Mouse (Mus musculus) heart, postnatal 0 days (tissue): Measurements from ENCODE around the gene Lrrc8c.

Experiments used
- CTCF ChIP-seq: IDR thresholded peaks from 2 replicates; pipeline ENCODE4 v1.5.1; 2016; ENCODE audit warnings: antibody characterized with exemption, control low read depth, low read depth
- EP300 ChIP-seq: IDR thresholded peaks from 2 replicates; pipeline ENCODE4 v1.6.1; 2016; ENCODE audit warnings: antibody characterized with exemption, low read depth

DNA sequence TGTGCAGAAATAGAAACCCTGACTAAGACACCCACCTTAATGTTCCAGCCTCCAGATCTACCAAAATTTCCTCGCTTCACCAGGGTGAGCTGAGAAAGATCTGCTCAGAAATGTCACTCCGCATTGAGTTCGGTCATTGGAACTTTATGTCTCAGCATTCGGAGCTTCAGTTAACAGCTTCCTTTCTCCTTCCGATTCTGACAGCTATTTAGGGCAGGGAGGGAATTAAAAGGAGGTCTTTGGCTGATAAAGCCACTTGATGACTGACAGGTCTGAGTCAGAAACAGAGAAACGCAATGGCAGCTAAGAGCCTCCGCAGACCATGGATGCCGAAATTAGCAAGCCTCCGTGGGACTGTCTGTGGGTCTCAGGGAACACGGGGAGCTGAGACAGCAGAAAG is 112.9 kb downstream of the Lrrc8c start:
- TF ChIP-seq CTCF (no peak), EP300 (no peak)
